Mouse (Mus musculus) forebrain, embryonic 16.5 days (tissue): ENCODE results near the gene Pdk4. TPM values are rescaled to one million over a fixed set of nuclear protein-coding genes. Genes with fewer than 3 reads are reported as not detected.

ENCODE experiments used
- ATAC-seq: fragments of 200-750 bp; cut with Nextera tagmentation; 2 replicates; pipeline ENCODE4 v1.8.0; 2017; ENCODE audit warnings: mild to moderate bottlenecking, moderate library complexity
- H3K27ac ChIP-seq: fragments of 300-500 bp; sonication (generic); 2 replicates; pipeline ENCODE4 v1.5.1; 2014; ENCODE audit warnings: low read length, control low read depth
- H3K27me3 ChIP-seq: fragments of 300-500 bp; sonication (generic); replicated peaks from 2 replicates; pipeline ENCODE4 v1.6.1; 2014; ENCODE audit warnings: low read length; ENCODE audit not compliant: control insufficient read depth, insufficient read depth
- H3K36me3 ChIP-seq: fragments of 300-500 bp; sonication (generic); 2 replicates; pipeline ENCODE4 v1.6.1; 2014; ENCODE audit not compliant: control insufficient read depth, insufficient read depth
- H3K4me1 ChIP-seq: fragments of 300-500 bp; sonication (generic); replicated peaks from 2 replicates; pipeline ENCODE4 v1.6.1; 2014; ENCODE audit warnings: low read length; ENCODE audit not compliant: control insufficient read depth, insufficient read depth
- H3K4me2 ChIP-seq: fragments of 300-500 bp; sonication (generic); 2 replicates; pipeline ENCODE4 v1.6.1; 2014; ENCODE audit warnings: mild to moderate bottlenecking, low read length, control low read depth
- H3K4me3 ChIP-seq: fragments of 300-500 bp; sonication (generic); replicated peaks from 2 replicates; pipeline ENCODE4 v1.5.1; 2014; ENCODE audit warnings: mild to moderate bottlenecking, low read length, control low read depth
- H3K9ac ChIP-seq: fragments of 300-500 bp; sonication (generic); replicated peaks from 2 replicates; pipeline ENCODE4 v1.6.1; 2014; ENCODE audit warnings: low read depth, low read length, control low read depth
- H3K9me3 ChIP-seq: fragments of 300-500 bp; sonication (generic); 2 replicates; pipeline ENCODE4 v1.6.1; 2016; ENCODE audit warnings: low read length; ENCODE audit not compliant: control insufficient read depth
- WGBS: fragments of 180-500 bp; shearing (Covaris S2); extraction: QIAGEN DNeasy Blood & Tissue Kit; methylation state at CpG from one replicate; pipeline ENCODE4 v1.1.7; 2014; 5-methylcytosine and 5-hydroxymethylcytosine counted together
- polyA plus RNA-seq: library from polyadenylated mRNA; unstranded; fragments of >200 nt; fragmentation: Nextera tagmentation; extraction: Ambion mirVana; gene quantifications from 2 replicates; pipeline ENCODE4 v1.2.1, GENCODE M21; 2015

The Pdk4 gene
- polyA plus RNA-seq, 1 experiment from 2014 or later = 2.2 TPM

- 82% methylated on average over 3 of the region's 3 CpGs for WGBS
- H3K27ac ChIP-seq = no peak overlapping the region
Measured at GRCm38 (mm10) chr6:5455836-5456235, 40.3 kb downstream of the Pdk4 start.

GRCm38 (mm10) chr6:5449878-5450277 lies 46.2 kb downstream of the Pdk4 start:
- Histone ChIP-seq H3K9me3 (no peaks in the 10 kb centered on the region), H3K36me3 (no peaks in the 10 kb centered on the region), H3K9ac (no peak overlapping the region), H3K27ac (no peak overlapping the region), H3K4me3 (no peak overlapping the region), H3K4me1 (peaks cover 10% of the 10 kb centered on the region; the same call in 1 of the 2 replicates), H3K27me3 (no peaks in the 10 kb centered on the region), H3K4me2 (no peak overlapping the region)
- WGBS = 97% methylated on average over 5 of the region's 5 CpGs
- no peak for ATAC-seq

More at GRCm38 (mm10) chr6:5455836-5456235, 40.3 kb downstream of the Pdk4 start:
- no peaks in the 10 kb centered on the region for H3K9me3 ChIP-seq
- no peaks in the 10 kb centered on the region for H3K4me1 ChIP-seq
- no peak overlapping the region for H3K4me3 ChIP-seq
- no peaks in the 10 kb centered on the region for H3K27me3 ChIP-seq
- no peaks in the 10 kb centered on the region for H3K36me3 ChIP-seq
- H3K9ac ChIP-seq = no peak overlapping the region
- no peak for ATAC-seq
- no peak overlapping the region for H3K4me2 ChIP-seq

GRCm38 (mm10) chr6:5448396-5448795 lies 47.7 kb downstream of the Pdk4 start:
- WGBS = 72% methylated on average over 4 of the region's 4 CpGs
- H3K27ac ChIP-seq = no peak overlapping the region
- no peak overlapping the region for H3K9ac ChIP-seq

GRCm38 (mm10) chr6:5447546-5447945 lies 48.6 kb downstream of the Pdk4 start:
- WGBS = 10% methylated on average over 6 of the region's 6 CpGs
- H3K4me3 ChIP-seq = no peak overlapping the region
- no peak overlapping the region for H3K4me2 ChIP-seq
- no peaks in the 10 kb centered on the region for H3K36me3 ChIP-seq
- H3K4me1 ChIP-seq = peaks cover 15% of the 10 kb centered on the region; the same call in 1 of the 2 replicates
- H3K27ac ChIP-seq = no peak overlapping the region
- peak; percentile 64 for ATAC-seq
- no peaks in the 10 kb centered on the region for H3K9me3 ChIP-seq
- H3K9ac ChIP-seq = no peak overlapping the region
- no peaks in the 10 kb centered on the region for H3K27me3 ChIP-seq

More at GRCm38 (mm10) chr6:5448396-5448795, 47.7 kb downstream of the Pdk4 start:
- peaks cover 10% of the 10 kb centered on the region; the same call in 1 of the 2 replicates for H3K4me1 ChIP-seq
- H3K4me2 ChIP-seq = no peak overlapping the region
- H3K4me3 ChIP-seq = no peak overlapping the region
- no peaks in the 10 kb centered on the region for H3K27me3 ChIP-seq
- H3K36me3 ChIP-seq = no peaks in the 10 kb centered on the region
- no peaks in the 10 kb centered on the region for H3K9me3 ChIP-seq
- ATAC-seq = no peak

GRCm38 (mm10) chr6:5447013-5447412 lies 49.1 kb downstream of the Pdk4 start:
- Histone ChIP-seq H3K9me3 (no peaks in the 10 kb centered on the region), H3K27ac (no peak overlapping the region)
- ATAC-seq = no peak

GRCm38 (mm10) chr6:5444331-5444898 lies 51.7 kb downstream of the Pdk4 start:
- no peak for ATAC-seq
- Histone ChIP-seq H3K4me1 (peaks cover 16% of the 10 kb centered on the region; the same call in 1 of the 2 replicates), H3K36me3 (no peaks in the 10 kb centered on the region), H3K4me2 (no peak overlapping the region), H3K27me3 (no peaks in the 10 kb centered on the region), H3K9ac (no peak overlapping the region), H3K9me3 (no peaks in the 10 kb centered on the region), H3K4me3 (no peak overlapping the region), H3K27ac (no peak overlapping the region)
- WGBS = 94% methylated on average over 5 of the region's 5 CpGs

More at GRCm38 (mm10) chr6:5447013-5447412, 49.1 kb downstream of the Pdk4 start:
- WGBS = 79% methylated on average over 4 of the region's 4 CpGs
- Histone ChIP-seq H3K36me3 (no peaks in the 10 kb centered on the region), H3K27me3 (no peaks in the 10 kb centered on the region), H3K4me3 (no peak overlapping the region), H3K9ac (no peak overlapping the region), H3K4me1 (peaks cover 16% of the 10 kb centered on the region; the same call in 1 of the 2 replicates), H3K4me2 (no peak overlapping the region)

- WGBS = 19% methylated on average over 13 of the region's 13 CpGs
- no peak overlapping the region for H3K9ac ChIP-seq
- no peak overlapping the region for H3K4me3 ChIP-seq
- H3K9me3 ChIP-seq = no peaks in the 10 kb centered on the region
- no peak overlapping the region for H3K4me2 ChIP-seq
- H3K36me3 ChIP-seq = no peaks in the 10 kb centered on the region
- ATAC-seq = peak; percentile 77
- H3K4me1 ChIP-seq = peaks cover 16% of the 10 kb centered on the region; the same call in 1 of the 2 replicates
- H3K27me3 ChIP-seq = no peaks in the 10 kb centered on the region
- H3K27ac ChIP-seq = no peak overlapping the region
Measured at GRCm38 (mm10) chr6:5443104-5443863, 52.8 kb downstream of the Pdk4 start.

- 0 out of 2 replicates have a peak, but pooled peaks have one; percentile 59 for ATAC-seq
- Histone ChIP-seq H3K4me2 (no peak overlapping the region), H3K27me3 (no peaks in the 10 kb centered on the region), H3K9ac (no peak overlapping the region), H3K36me3 (no peaks in the 10 kb centered on the region), H3K27ac (no peak overlapping the region), H3K4me3 (no peak overlapping the region), H3K4me1 (peaks cover 11% of the 10 kb centered on the region; the same call in 1 of the 2 replicates), H3K9me3 (no peaks in the 10 kb centered on the region)
- 12% methylated on average over 13 of the region's 14 CpGs for WGBS
Measured at GRCm38 (mm10) chr6:5442316-5443085, 53.6 kb downstream of the Pdk4 start.

GRCm38 (mm10) chr6:5441221-5441620 lies 54.9 kb downstream of the Pdk4 start:
- H3K9me3 ChIP-seq = no peaks in the 10 kb centered on the region
- no peaks in the 10 kb centered on the region for H3K36me3 ChIP-seq
- no peak overlapping the region for H3K9ac ChIP-seq
- no peak overlapping the region for H3K27ac ChIP-seq
- peaks cover 6% of the 10 kb centered on the region; the same call in 1 of the 2 replicates for H3K4me1 ChIP-seq
- no peak overlapping the region for H3K4me3 ChIP-seq
- 93% methylated on average over 6 of the region's 6 CpGs for WGBS
- H3K4me2 ChIP-seq = no peak overlapping the region
- ATAC-seq = no peak
- H3K27me3 ChIP-seq = peaks cover 4% of the 10 kb centered on the region; the same call in 1 of the 2 replicates
